9 mouse cellular contexts compared by ENCODE assay signal in the genomic region with DNA sequence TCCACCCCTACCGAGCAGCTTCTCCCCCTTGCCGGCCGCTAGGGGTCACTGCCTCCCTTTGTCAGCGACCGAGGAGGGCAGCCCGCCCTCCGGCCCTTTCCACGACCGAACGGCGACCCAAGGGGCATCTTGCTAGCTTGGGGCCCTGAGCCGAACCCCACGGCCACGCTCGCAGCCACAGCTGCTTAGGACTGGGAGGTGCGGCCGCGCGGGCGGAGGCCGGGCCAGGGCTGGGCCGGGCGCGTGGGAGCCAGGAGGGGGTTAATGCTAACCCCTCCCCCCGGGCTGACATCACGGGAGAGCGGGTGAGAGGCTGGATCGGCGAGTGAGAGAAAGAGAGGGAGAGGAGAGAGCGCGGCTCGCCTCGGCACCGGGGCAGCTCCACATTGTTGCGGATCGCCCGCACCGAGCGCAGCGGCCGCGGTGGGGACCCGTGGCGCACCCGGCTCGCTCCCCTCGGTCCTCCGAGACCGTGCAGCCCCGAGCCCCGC. TPM values are rescaled to one million over a fixed set of nuclear protein-coding genes. Genes with fewer than 3 reads are reported as not detected.
DNase-seq lines count a peak whose midpoint lies in the region; ATAC-seq and TF ChIP-seq lines count a peak whose summit lies in the region.
"Had no signal": no experiment of that assay in that cellular context is flagged by ENCODE, and none has a peak within 500 bp of the region (broad histone marks: within the 10 kb centered on the region; RNA-seq: fewer than 3 reads in every experiment).

Gene Nectin1 (plus strand): TSS at position 338 of the 491 bp plus-strand sequence.

- peak within 1 kb of the TSS; percentile 94 for H3K4me2 ChIP-seq in embryonic facial prominence, embryonic 15.5 days (replicated peaks)
- H3K4me2 ChIP-seq in heart, embryonic 12.5 days: peak within 1 kb of the TSS; percentile 88
- H3K4me2 ChIP-seq in kidney, embryonic 16.5 days (replicated peaks; ENCODE audit: low read depth, low read length): peak within 1 kb of the TSS; percentile 97

- H3K9ac ChIP-seq in embryonic facial prominence, embryonic 15.5 days: peak within 1 kb of the TSS; percentile 88
- peak within 1 kb of the TSS; percentile 82 for H3K9ac ChIP-seq in heart, embryonic 12.5 days
- peak within 1 kb of the TSS; percentile 86 for H3K9ac ChIP-seq in kidney, embryonic 16.5 days (replicated peaks; ENCODE audit: low read length)

- DNase-seq in 3T3-L1 (ENCODE audit: low read depth, low spot score) (peak; percentile 79), liver (peak; percentile 78)
- DNase-seq in spleen, postnatal 36 days (ENCODE audit: low spot score in 2 of 2): peak; percentile 54 to 58

- peak; percentile 62 for TF ChIP-seq CTCF in bone marrow, adult 2 months (IDR thresholded peaks at IDR 0.05; ENCODE audit: control insufficient read depth, insufficient read depth, low read length)

- no peaks in the 10 kb centered on the region for H3K27me3 ChIP-seq in embryonic facial prominence, embryonic 15.5 days
- H3K27me3 ChIP-seq in heart, embryonic 12.5 days (replicated peaks): peaks cover 26% of the 10 kb centered on the region
- H3K27me3 ChIP-seq in kidney, embryonic 16.5 days (ENCODE audit: insufficient read depth, low read length): peaks cover 26% of the 10 kb centered on the region

- under 1% methylated on average over 47 of the region's 51 CpGs for WGBS in bone marrow, adult 2 months
- whole genome bisulfite sequencing in embryonic facial prominence, embryonic 15.5 days: under 1% methylated on average over 36 of the region's 51 CpGs
- 0% methylated on average over 43 of the region's 51 CpGs for WGBS in heart, embryonic 12.5 days
- 0% methylated on average over 49 of the region's 51 CpGs for WGBS in kidney, embryonic 16.5 days

- H3K4me1 ChIP-seq in bone marrow, adult 2 months (ENCODE audit: control insufficient read depth, insufficient read depth, low read length): no peaks in the 10 kb centered on the region
- peaks cover 47% of the 10 kb centered on the region for H3K4me1 ChIP-seq in embryonic facial prominence, embryonic 15.5 days
- H3K4me1 ChIP-seq in heart, embryonic 12.5 days (replicated peaks): peaks cover 20% of the 10 kb centered on the region
- H3K4me1 ChIP-seq in kidney, embryonic 16.5 days (ENCODE audit: insufficient read depth, low read length): peaks cover 34% of the 10 kb centered on the region

- TF ChIP-seq POLR2A in bone marrow, adult 2 months (IDR thresholded peaks at IDR 0.05; ENCODE audit: borderline replicate concordance, control insufficient read depth, low read depth, low read length): peak; percentile 22; the same call in 1 of the 2 replicates

- peak within 1 kb of the TSS; percentile 52 for H3K4me3 ChIP-seq in bone marrow, adult 2 months (replicated peaks; ENCODE audit: control insufficient read depth, low read depth, low read length)
- peak within 1 kb of the TSS; percentile 85 for H3K4me3 ChIP-seq in embryonic facial prominence, embryonic 15.5 days (replicated peaks)
- H3K4me3 ChIP-seq in heart, embryonic 12.5 days: peak within 1 kb of the TSS; percentile 64
- peak within 1 kb of the TSS; percentile 79 for H3K4me3 ChIP-seq in kidney, embryonic 16.5 days (ENCODE audit: low read length)

- peak; percentile 91 for ATAC-seq in embryonic facial prominence, embryonic 15.5 days (ENCODE audit: insufficient number of reproducible peaks, low FRiP score, low TSS enrichment, low read depth)
- ATAC-seq in heart, embryonic 12.5 days (ENCODE audit: insufficient number of reproducible peaks, low FRiP score): peak; percentile 86
- ATAC-seq in kidney, embryonic 16.5 days (ENCODE audit: low FRiP score, low TSS enrichment): peak; percentile 92
- ATAC-seq in monocyte, adult 5-6 weeks (replicated peaks; ENCODE audit: insufficient number of reproducible peaks, low FRiP score, low TSS enrichment, poor library complexity, severe bottlenecking): peak; percentile 66

- H3K36me3 ChIP-seq in embryonic facial prominence, embryonic 15.5 days: no peaks in the 10 kb centered on the region
- H3K36me3 ChIP-seq in heart, embryonic 12.5 days: no peaks in the 10 kb centered on the region
- H3K36me3 ChIP-seq in kidney, embryonic 16.5 days (ENCODE audit: insufficient read depth, low read length): no peaks in the 10 kb centered on the region
- H3K36me3 ChIP-seq: G1E had no signal

- H3K9me3 ChIP-seq in embryonic facial prominence, embryonic 15.5 days (replicated peaks): no peaks in the 10 kb centered on the region
- no peaks in the 10 kb centered on the region for H3K9me3 ChIP-seq in heart, embryonic 12.5 days (replicated peaks)
- no peaks in the 10 kb centered on the region for H3K9me3 ChIP-seq in kidney, embryonic 16.5 days (ENCODE audit: low read length)

- H3K27ac ChIP-seq in bone marrow, adult 2 months (ENCODE audit: control insufficient read depth, insufficient read depth, low read depth, low read length, poor library complexity): no peak within 1 kb of the TSS; the same call in 1 of the 2 replicates
- peak within 1 kb of the TSS; percentile 97 for H3K27ac ChIP-seq in embryonic facial prominence, embryonic 15.5 days (replicated peaks)
- H3K27ac ChIP-seq in heart, embryonic 12.5 days (ENCODE audit: poor library complexity, severe bottlenecking): peak within 1 kb of the TSS; percentile 81
- peak within 1 kb of the TSS; percentile 92 for H3K27ac ChIP-seq in kidney, embryonic 16.5 days (ENCODE audit: low read length)

RNA-seq across cellular contexts. Expression of gene Nectin1, which starts in this region (rescaled TPM):
- polyA plus RNA-seq in bone marrow, adult 2 months (2011; ENCODE audit: insufficient read depth, insufficient read length, low replicate concordance, missing spikeins): 0.29 and 0.87 TPM in 2 replicates
- 13.4 and 15.1 TPM in 2 replicates for polyA plus RNA-seq in embryonic facial prominence, embryonic 15.5 days (2015; fragmentation: Nextera tagmentation; extraction: Ambion mirVana)
- polyA plus RNA-seq in heart, embryonic 12.5 days (2016; fragmentation: Nextera tagmentation; extraction: Ambion mirVana): 1.9 and 2.1 TPM in 2 replicates
- polyA plus RNA-seq in kidney, embryonic 16.5 days (2015; fragmentation: Nextera tagmentation; extraction: Ambion mirVana): 4.3 and 4.7 TPM in 2 replicates
- total RNA-seq in monocyte, adult 5-6 weeks (2017): 6.0 to 7.5 TPM (median 7.2 TPM) in 3 replicates
- polyA plus RNA-seq: G1E had no signal
